Mouse (Mus musculus): ENCODE data around the gene Capn2.
A peak's percentile ranks its signal among the peaks of the same experiment; 100 is the strongest.

Gene Capn2

GRCm38 (mm10) chr1:182475005-182475796 is 42.2 kb downstream of the Capn2 start:
- no peaks in the 10 kb centered on the region for H3K36me3 ChIP-seq (ENCODE audit: insufficient read depth, low read length)
- TF ChIP-seq POU5F1 (IDR thresholded peaks at IDR 0.05; ENCODE audit: borderline replicate concordance, low read length), result no peak
- TF ChIP-seq CTCF (conservative IDR thresholded peaks at IDR 0.05; ENCODE audit: low read length), result peak; percentile 29; the same call in 1 of the 2 replicates

GRCm38 (mm10) chr1:182465978-182466377 is 51.4 kb downstream of the Capn2 start:
- H3K36me3 ChIP-seq (ENCODE audit: insufficient read depth, low read length), result no peaks in the 10 kb centered on the region
- TF ChIP-seq POU5F1 (IDR thresholded peaks at IDR 0.05; ENCODE audit: borderline replicate concordance, low read length) (no peak), CTCF (conservative IDR thresholded peaks at IDR 0.05; ENCODE audit: low read length) (peak; percentile 15; the same call in 1 of the 2 replicates), NANOG (IDR thresholded peaks at IDR 0.05; ENCODE audit: borderline replicate concordance, low read length) (no peak)

More at GRCm38 (mm10) chr1:182475005-182475796, 42.2 kb downstream of the Capn2 start:
- no peak overlapping the region for H3K4me3 ChIP-seq (replicated peaks; ENCODE audit: low read length)
- H3K4me1 ChIP-seq (replicated peaks; ENCODE audit: low read depth, low read length), result peaks cover 3% of the 10 kb centered on the region
- H3K27me3 ChIP-seq (ENCODE audit: insufficient read depth, low read length), result no peaks in the 10 kb centered on the region
- no peaks in the 10 kb centered on the region for H3K9me3 ChIP-seq (ENCODE audit: low read length)

GRCm38 (mm10) chr1:182465309-182465708 is 52.1 kb downstream of the Capn2 start:
- Histone ChIP-seq H3K9me3 (ENCODE audit: low read length) (no peaks in the 10 kb centered on the region), H3K36me3 (ENCODE audit: insufficient read depth, low read length) (no peaks in the 10 kb centered on the region), H3K4me1 (replicated peaks; ENCODE audit: low read depth, low read length) (peaks cover 8% of the 10 kb centered on the region; the same call in 1 of the 2 replicates), H3K4me3 (replicated peaks; ENCODE audit: low read length) (0 out of 2 replicates have a peak overlapping the region, but pooled peaks have one; percentile 23), H3K27me3 (ENCODE audit: insufficient read depth, low read length) (no peaks in the 10 kb centered on the region)
- TF ChIP-seq POU5F1 (IDR thresholded peaks at IDR 0.05; ENCODE audit: borderline replicate concordance, low read length) (no peak), NANOG (IDR thresholded peaks at IDR 0.05; ENCODE audit: borderline replicate concordance, low read length) (no peak), CTCF (conservative IDR thresholded peaks at IDR 0.05; ENCODE audit: low read length) (no peak)

More at GRCm38 (mm10) chr1:182465978-182466377, 51.4 kb downstream of the Capn2 start:
- H3K4me1 ChIP-seq (replicated peaks; ENCODE audit: low read depth, low read length), result peaks cover 8% of the 10 kb centered on the region; the same call in 1 of the 2 replicates
- no peak overlapping the region for H3K4me3 ChIP-seq (replicated peaks; ENCODE audit: low read length)
- H3K27me3 ChIP-seq (ENCODE audit: insufficient read depth, low read length), result no peaks in the 10 kb centered on the region
- H3K9me3 ChIP-seq (ENCODE audit: low read length), result no peaks in the 10 kb centered on the region

- H3K36me3 ChIP-seq (ENCODE audit: insufficient read depth, low read length), result peaks cover 23% of the 10 kb centered on the region
Measured at GRCm38 (mm10) chr1:182461813-182462212, 55.6 kb downstream of the Capn2 start.

GRCm38 (mm10) chr1:182461261-182461660 is 56.1 kb downstream of the Capn2 start:
- Histone ChIP-seq H3K36me3 (ENCODE audit: insufficient read depth, low read length) (peaks cover 27% of the 10 kb centered on the region), H3K4me1 (replicated peaks; ENCODE audit: low read depth, low read length) (peaks cover 8% of the 10 kb centered on the region; the same call in 1 of the 2 replicates), H3K9me3 (ENCODE audit: low read length) (no peaks in the 10 kb centered on the region), H3K4me3 (replicated peaks; ENCODE audit: low read length) (no peak overlapping the region), H3K27me3 (ENCODE audit: insufficient read depth, low read length) (no peaks in the 10 kb centered on the region)
- TF ChIP-seq CTCF (conservative IDR thresholded peaks at IDR 0.05; ENCODE audit: low read length) (no peak), NANOG (IDR thresholded peaks at IDR 0.05; ENCODE audit: borderline replicate concordance, low read length) (no peak), POU5F1 (IDR thresholded peaks at IDR 0.05; ENCODE audit: borderline replicate concordance, low read length) (no peak)

More at GRCm38 (mm10) chr1:182461813-182462212, 55.6 kb downstream of the Capn2 start:
- peak overlapping the region; percentile 24; the same call in 1 of the 2 replicates for H3K4me3 ChIP-seq (replicated peaks; ENCODE audit: low read length)
- peaks cover 8% of the 10 kb centered on the region; the same call in 1 of the 2 replicates for H3K4me1 ChIP-seq (replicated peaks; ENCODE audit: low read depth, low read length)
- no peaks in the 10 kb centered on the region for H3K27me3 ChIP-seq (ENCODE audit: insufficient read depth, low read length)
- TF ChIP-seq CTCF (conservative IDR thresholded peaks at IDR 0.05; ENCODE audit: low read length), result no peak
- no peak for TF ChIP-seq POU5F1 (IDR thresholded peaks at IDR 0.05; ENCODE audit: borderline replicate concordance, low read length)
- TF ChIP-seq NANOG (IDR thresholded peaks at IDR 0.05; ENCODE audit: borderline replicate concordance, low read length), result no peak
- H3K9me3 ChIP-seq (ENCODE audit: low read length), result no peaks in the 10 kb centered on the region

- Histone ChIP-seq H3K4me3 (replicated peaks; ENCODE audit: low read length) (no peak overlapping the region), H3K9me3 (ENCODE audit: low read length) (no peaks in the 10 kb centered on the region), H3K4me1 (replicated peaks; ENCODE audit: low read depth, low read length) (peaks cover 6% of the 10 kb centered on the region; the same call in 1 of the 2 replicates), H3K27me3 (ENCODE audit: insufficient read depth, low read length) (no peaks in the 10 kb centered on the region), H3K36me3 (ENCODE audit: insufficient read depth, low read length) (peaks cover 32% of the 10 kb centered on the region)
- TF ChIP-seq POU5F1 (IDR thresholded peaks at IDR 0.05; ENCODE audit: borderline replicate concordance, low read length), result no peak
- no peak for TF ChIP-seq CTCF (conservative IDR thresholded peaks at IDR 0.05; ENCODE audit: low read length)
- TF ChIP-seq NANOG (IDR thresholded peaks at IDR 0.05; ENCODE audit: borderline replicate concordance, low read length), result no peak
Measured at GRCm38 (mm10) chr1:182460291-182461244, 56.8 kb downstream of the Capn2 start.

- H3K9me3 ChIP-seq (ENCODE audit: low read length), result no peaks in the 10 kb centered on the region
- no peaks in the 10 kb centered on the region for H3K4me1 ChIP-seq (replicated peaks; ENCODE audit: low read depth, low read length)
- no peak overlapping the region for H3K4me3 ChIP-seq (replicated peaks; ENCODE audit: low read length)
- H3K27me3 ChIP-seq (ENCODE audit: insufficient read depth, low read length), result no peaks in the 10 kb centered on the region
- no peak for TF ChIP-seq POU5F1 (IDR thresholded peaks at IDR 0.05; ENCODE audit: borderline replicate concordance, low read length)
- TF ChIP-seq CTCF (conservative IDR thresholded peaks at IDR 0.05; ENCODE audit: low read length), result no peak
- no peak for TF ChIP-seq NANOG (IDR thresholded peaks at IDR 0.05; ENCODE audit: borderline replicate concordance, low read length)
- H3K36me3 ChIP-seq (ENCODE audit: insufficient read depth, low read length), result peaks cover 41% of the 10 kb centered on the region
Measured at GRCm38 (mm10) chr1:182459436-182459835, 58.0 kb downstream of the Capn2 start.

- TF ChIP-seq POU5F1 (IDR thresholded peaks at IDR 0.05; ENCODE audit: borderline replicate concordance, low read length) (no peak), NANOG (IDR thresholded peaks at IDR 0.05; ENCODE audit: borderline replicate concordance, low read length) (no peak), CTCF (conservative IDR thresholded peaks at IDR 0.05; ENCODE audit: low read length) (no peak)
- Histone ChIP-seq H3K36me3 (ENCODE audit: insufficient read depth, low read length) (peaks cover 49% of the 10 kb centered on the region), H3K4me1 (replicated peaks; ENCODE audit: low read depth, low read length) (no peaks in the 10 kb centered on the region), H3K4me3 (replicated peaks; ENCODE audit: low read length) (no peak overlapping the region), H3K9me3 (ENCODE audit: low read length) (no peaks in the 10 kb centered on the region), H3K27me3 (ENCODE audit: insufficient read depth, low read length) (no peaks in the 10 kb centered on the region)
Measured at GRCm38 (mm10) chr1:182458556-182458955, 58.9 kb downstream of the Capn2 start.

Measured in E14TG2a.4 (cell line).